Mouse (Mus musculus) lung, postnatal 4 days (tissue): Measurements from ENCODE around the gene Fscn2.

Experiments used
- DNase-seq, 2 experiments: peaks; one replicate each; pipeline ENCODE4 v3.0.0; 2021

The Fscn2 gene

GRCm38 (mm10) chr11:120360062-120360461 lies 1.3 kb upstream of the Fscn2 start:
- DNase-seq, result peak in 1 of 2 experiments; percentile 60

GRCm38 (mm10) chr11:120360755-120361154 lies 579 bp upstream of the Fscn2 start:
- peak in 1 of 2 experiments; percentile 17 for DNase-seq

GRCm38 (mm10) chr11:120362891-120363290 lies 1.6 kb downstream of the Fscn2 start:
- no peak for DNase-seq

GRCm38 (mm10) chr11:120366443-120367027 lies 5.2 kb downstream of the Fscn2 start:
- no peak for DNase-seq

- DNase-seq, result peak; percentile 79 to 82
Observed at GRCm38 (mm10) chr11:120369656-120370055, 8.3 kb downstream of the Fscn2 start.

DNA sequence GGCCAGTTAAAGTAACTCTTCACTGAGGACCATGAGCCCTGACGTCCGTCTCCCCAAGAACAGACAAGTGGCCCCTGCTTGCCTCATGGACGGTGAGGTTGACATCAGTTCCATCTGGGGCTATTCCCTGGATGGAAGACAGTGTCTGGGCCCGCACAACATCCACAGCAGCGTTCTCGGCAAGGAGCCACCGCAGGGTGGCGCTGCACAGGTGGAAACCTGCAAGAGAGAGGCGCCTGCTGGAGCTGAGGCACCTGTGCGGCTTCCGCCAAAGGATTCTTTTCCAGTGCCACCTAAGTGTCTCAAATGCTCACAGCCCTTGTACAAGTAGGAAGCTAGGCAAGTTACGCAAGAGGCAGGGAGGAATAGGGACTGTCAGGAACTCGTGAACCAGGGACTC lies 11.7 kb downstream of the Fscn2 start:
- DNase-seq, result peak in 1 of 2 experiments; percentile 48

DNA sequence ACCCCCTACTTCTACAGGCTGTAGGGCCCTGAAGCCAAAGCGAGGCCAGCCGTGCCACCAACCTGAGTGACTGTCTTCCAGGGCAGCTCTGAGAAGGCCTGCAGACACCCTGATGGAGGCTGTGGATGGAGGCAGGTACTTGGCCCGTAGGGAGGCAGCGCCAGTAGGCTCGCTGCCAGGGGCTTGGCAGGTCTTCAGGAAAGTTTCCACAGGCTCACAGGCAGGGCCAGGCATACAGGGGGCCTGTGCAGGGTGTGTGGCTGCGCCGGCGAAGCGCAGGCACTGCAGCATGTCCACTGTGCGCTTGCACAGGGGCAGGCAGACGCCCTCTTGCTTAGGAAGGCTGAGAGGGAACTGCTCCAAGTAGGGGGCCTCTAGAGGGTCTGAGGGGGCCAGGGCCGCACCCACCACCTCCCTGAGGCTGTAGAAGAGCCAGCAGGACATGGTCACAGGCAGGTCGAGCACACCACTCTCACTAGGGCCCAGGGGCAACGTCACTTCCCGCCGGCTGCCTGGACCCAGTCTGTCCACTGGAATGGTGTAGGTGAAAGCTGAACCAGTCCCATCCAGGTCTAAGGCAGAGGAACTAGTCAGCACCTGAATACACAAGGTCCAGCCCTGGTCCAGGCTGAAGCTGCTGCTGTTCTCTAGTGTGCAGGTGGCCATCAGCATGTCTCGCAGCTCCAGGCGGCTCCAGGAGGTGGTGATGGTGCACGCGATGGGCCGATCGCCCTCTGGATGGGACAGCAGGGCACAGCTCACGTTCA lies 12.7 kb downstream of the Fscn2 start:
- DNase-seq, result peak in 1 of 2 experiments; percentile 68

DNA sequence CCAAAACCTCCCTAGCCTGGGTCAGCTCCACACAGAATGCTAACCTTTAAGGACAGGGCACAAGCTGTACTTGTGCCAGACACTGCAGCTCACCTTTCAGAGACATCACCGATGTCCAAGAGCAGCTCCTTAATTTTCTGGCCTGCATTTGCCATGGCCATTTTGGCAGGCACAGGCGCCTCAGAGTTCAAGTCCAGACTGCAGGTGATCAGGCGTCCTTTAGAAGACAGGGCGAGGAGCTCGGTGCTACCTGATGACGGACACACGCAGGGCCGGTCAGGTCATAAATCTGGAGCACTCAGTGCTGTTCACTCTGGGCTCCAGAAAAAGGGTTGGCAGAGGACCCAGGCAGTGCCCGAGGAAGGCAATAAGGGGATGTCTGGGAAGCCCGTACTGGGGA lies 14.0 kb downstream of the Fscn2 start:
- no peak for DNase-seq

- no peak for DNase-seq
Observed at GRCm38 (mm10) chr11:120376302-120377160, 15.2 kb downstream of the Fscn2 start.

DNA sequence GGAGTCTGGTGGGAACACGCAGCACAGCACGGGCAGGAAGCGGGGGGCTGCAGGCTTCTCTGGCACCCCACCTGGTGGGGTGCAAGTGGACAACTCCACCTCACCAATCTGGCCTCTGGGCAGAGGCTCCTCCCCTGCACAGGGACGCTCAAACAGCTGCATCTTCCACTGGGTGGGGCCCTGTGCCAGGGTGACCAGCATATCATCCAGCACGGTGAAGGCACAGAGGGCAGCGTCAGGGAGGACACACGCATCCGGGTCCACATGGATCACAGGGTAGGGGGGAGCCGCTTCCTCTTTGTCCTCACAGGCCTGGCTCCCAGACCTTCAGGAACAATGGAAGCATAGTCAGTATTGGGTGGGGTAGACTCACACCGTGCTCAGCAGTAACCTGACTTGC lies 16.0 kb downstream of the Fscn2 start:
- peak; percentile 40 to 57 for DNase-seq

GRCm38 (mm10) chr11:120378031-120378610 lies 16.8 kb downstream of the Fscn2 start:
- DNase-seq, result peak; percentile 60 to 80

DNA sequence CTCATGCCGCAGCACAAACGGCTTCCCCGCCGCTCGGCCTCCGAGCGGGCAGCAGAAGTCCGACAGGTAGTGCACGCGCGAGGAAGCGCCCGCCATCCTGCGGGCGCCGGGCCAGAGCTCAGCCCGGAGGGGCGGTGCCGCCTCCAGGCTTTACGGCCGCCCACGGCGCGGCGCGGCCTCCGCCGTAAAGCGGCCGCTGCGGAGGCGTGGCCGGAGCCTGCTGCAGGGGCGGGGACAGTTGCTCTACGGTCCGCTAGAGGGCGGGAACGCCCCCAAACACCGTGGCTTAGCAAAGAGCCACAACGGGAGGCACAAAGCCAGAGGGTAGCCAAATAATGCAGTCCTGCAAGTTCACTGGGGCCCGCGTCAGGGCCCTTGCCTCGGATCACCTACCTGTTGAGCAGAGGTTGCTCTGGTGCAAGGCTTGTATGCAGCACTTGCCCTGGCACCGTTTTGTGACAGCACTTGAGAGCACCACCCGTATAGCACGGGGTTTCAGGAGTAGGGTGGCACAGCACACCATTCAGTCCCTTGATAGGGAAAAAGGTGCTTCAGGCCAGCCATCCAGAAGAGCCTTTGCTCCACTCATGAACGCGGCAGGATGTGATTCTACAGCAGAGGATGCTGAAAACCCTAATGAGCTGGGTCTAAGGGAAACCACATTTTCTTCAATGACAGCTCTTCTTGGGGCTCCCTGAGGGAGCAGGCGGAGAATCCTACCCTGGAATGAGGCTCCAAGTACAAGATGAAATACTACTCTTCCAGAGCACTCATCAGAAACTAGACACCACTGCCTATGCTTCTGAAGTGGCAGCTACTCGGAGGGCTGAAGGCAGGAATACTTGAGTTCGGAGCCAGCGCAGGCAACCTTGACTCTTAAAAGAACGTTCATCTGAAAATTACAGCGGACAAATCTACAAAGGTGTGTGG lies 17.5 kb downstream of the Fscn2 start, which contains the start of gene Faap100:
TSS of gene Faap100 (minus strand) at position 154 of the 930 bp plus-strand sequence.
- DNase-seq, result peak; percentile 94 to 95

- DNase-seq, result no peak
Observed at GRCm38 (mm10) chr11:120380271-120380670, 18.9 kb downstream of the Fscn2 start.

GRCm38 (mm10) chr11:120381157-120381556 lies 19.8 kb downstream of the Fscn2 start:
- no peak for DNase-seq

- DNase-seq, result no peak
Observed at GRCm38 (mm10) chr11:120382509-120382908, 21.2 kb downstream of the Fscn2 start.

GRCm38 (mm10) chr11:120386632-120387031 lies 25.3 kb downstream of the Fscn2 start:
- no peak for DNase-seq

- no peak for DNase-seq
Observed at GRCm38 (mm10) chr11:120387157-120387556, 25.8 kb downstream of the Fscn2 start.

DNA sequence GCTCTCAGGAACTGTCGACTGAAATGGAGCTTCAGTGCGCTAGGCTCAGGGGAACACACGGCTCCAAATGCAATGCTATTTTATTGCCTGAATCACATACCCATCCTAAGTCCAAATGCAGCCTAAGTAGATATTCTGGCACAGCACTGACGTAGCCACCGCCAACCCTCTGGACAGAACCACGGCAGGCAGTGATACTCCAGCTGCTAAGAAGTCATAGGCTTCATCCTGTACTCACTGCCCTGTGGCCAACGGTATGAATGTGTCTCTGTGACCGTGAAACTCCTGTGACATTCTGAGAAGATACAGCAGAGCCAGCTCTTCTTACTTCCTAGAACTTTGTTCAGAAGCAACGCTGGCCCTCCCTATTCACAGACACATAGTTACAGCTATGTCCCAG lies 27.2 kb downstream of the Fscn2 start:
- no peak for DNase-seq

- DNase-seq, result no peak
Observed at GRCm38 (mm10) chr11:120395661-120396060, 34.3 kb downstream of the Fscn2 start.

DNA sequence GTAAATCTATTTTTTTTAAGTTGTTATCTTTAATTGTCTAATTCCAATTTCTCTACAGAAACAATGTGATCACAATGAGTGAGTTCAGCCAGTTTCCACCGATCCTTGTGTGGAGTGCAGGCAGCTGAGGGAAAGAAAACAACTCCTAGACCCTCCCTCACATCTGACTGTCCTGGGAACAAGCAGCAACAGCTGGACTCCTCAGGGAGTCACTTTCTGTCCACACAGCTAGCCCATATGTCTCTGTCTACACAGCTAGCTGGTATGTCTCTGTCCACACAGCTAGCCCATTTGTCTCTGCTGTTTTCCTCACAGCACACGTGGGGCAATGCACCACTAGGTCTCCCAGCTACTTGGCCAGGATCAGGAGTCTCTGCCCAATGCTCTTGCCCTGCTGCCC lies 36.3 kb downstream of the Fscn2 start:
- no peak for DNase-seq

DNA sequence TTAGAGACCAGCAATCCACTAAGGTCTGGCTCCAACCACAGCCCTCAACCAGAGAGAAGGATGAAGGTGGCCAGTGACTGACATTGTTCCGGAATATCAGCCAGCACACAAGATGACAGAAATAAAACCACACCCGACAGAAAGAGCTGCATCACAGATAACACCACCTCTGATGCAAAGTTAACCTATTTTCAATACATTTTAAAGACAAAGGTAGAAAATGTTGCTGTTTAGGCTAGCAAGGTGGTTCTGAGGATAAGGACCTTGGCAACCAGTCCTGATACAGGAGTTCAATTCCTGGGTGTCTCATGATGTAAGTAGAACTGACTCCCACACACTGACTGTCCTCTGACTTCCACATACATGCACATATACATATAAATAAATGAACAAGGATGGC lies 38.0 kb downstream of the Fscn2 start:
- no peak for DNase-seq

GRCm38 (mm10) chr11:120404814-120405213 lies 43.5 kb downstream of the Fscn2 start:
- DNase-seq, result no peak
